Mouse (Mus musculus) left cerebral cortex, adult 9 months (tissue): ENCODE measurements at regions not wholly inside any gene's neighbourhood (a gene's known extent, or its start where the extent isn't known, plus 50 kb on each side); places are given as distances from the start of the nearest gene placed in this dataset.

ENCODE experiments used
- DNase-seq, 2 experiments: peaks; one replicate each; pipeline ENCODE4 v3.0.0; 2022; ENCODE audit warnings: low spot score in 2 of 2

GRCm38 (mm10) chr8:116837991-116838390 is 83.3 kb downstream of the Cmc2 start:
- no peak for DNase-seq

DNA sequence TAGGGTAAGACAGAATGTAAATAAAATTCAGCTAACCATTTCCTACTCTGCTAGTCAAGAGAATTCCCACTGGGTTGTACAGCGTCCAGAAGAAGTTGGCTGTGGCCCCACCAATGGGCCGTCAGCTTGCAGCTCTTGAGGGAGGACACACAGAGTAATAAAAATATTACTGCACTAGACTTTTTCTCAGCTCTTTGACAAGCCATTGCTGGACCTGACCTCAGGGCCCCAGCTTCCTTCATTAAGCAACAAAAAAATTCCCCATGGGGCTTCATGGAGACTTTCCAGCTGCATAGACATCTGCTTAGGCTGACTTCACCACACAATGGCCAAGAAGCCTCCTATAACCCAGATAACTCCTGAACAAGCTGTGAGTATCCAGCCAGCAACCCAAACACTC is 89.1 kb downstream of the Cmc2 start:
- no peak for DNase-seq

DNA sequence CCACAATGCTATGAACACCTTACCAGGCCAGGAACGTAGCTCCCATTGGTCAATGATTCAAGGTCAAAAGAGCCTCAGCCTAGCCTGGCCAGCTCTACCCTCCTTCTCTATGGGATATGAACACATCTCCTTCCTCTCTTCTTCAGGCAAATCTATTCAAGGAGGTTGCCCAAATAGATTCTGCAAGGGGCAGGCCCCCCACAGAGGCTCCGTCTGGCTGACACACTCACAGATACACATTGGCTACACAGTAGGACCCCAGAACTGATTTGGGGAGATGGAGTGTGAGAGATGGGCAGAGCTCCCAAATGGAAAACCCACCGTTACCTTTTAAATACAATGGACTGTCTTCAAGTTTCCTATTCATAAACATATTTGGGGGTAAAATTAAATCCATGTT is 91.6 kb downstream of the Cmc2 start:
- no peak for DNase-seq

DNA sequence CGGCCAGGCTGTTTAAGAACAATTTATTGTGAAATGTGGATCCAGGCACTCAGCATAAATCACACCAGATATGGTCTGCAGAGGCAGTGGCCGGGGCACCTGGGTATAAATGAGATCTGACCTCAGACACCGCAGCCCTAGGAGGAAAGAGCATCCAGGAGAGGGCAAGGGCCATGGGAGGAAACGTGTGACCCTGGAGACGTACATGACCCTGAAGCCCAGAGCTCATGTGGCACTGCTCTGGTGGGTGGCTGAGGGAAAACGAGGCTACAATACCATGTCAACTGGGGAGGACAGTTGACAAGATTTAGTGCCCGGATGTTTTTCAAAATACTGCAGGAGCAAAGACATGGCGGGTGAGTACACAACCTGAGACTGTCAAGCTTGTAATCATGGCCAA is 93.0 kb downstream of the Cmc2 start:
- DNase-seq: no peak

DNA sequence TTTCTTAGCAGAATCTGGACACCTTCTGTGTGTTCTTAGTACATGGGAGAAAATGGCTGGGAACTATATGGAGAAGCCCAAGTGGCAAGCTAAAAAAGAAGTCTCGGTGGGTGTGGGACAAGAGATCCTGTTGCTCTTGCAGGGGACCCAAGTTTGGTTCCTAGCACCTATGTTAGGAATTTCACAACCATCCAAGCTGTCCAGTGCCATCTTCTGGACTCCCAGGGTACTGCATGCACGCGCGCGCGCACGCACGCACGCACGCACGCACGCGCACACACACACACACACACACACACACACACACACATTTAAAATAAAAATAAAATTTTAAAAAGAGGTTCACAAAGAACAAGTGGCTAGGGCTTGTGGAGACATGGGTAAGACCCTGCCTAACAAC is 94.1 kb downstream of the Cmc2 start:
- DNase-seq: no peak

DNA sequence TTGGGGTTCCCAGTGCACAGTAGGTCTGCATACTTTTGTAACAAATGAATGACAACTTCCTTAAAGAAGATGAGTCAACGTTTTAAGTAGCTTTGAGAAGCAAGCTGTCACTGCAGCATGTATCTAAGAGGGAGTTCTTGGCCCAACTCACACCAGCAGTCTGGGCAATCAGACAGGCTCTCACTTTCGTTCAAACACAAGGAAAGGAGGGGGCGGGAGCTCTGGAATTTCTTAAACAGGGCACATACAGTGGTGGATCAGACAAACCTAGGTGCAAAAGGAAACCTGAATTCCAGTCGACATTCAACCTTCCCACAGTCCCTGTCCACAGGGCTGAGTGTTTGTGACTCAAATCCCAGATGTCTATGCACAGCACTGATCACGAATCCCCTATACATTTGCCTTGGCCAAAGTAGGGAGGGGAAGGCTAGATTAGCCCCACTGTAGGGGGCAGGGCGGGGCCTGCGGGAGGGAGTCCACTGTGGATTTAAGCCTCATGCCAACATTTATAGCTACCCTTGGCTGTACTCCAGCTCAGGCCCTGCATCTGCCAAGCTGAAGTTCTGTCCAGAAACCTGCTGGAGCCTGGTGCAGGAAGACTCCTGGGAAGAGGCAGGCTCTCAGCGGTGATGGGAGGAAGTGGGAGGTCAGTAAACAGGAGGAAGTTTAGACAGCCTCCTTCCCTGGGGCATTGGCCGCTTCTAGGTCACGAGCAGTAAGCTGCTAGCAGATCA is 81.5 kb upstream of the Cdyl2 start:
- DNase-seq: peak in 1 of 2 experiments; percentile 12

- DNase-seq: no peak
Measured at GRCm38 (mm10) chr8:116801313-116801712, 68.5 kb upstream of the Cdyl2 start.

DNA sequence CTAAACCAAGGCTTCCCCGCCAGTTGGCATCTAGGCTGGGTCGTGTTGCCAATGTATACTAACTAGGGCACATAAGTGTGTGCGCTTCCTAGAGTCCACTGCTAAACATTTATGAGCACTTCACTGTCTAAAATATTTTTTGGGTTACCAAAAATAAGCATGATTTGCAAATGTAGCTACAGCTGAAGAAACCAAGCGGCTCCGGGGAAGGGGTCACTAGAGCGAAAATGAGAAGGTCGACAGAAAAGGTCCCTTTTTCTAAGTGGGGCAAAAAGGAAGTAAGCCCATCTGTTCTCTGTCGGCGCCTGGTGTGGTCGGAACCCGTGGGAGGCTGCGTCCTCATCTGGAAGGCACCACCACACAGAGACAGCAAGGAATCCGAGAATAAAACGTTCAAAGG is 67.8 kb upstream of the Cdyl2 start:
- DNase-seq: no peak

DNA sequence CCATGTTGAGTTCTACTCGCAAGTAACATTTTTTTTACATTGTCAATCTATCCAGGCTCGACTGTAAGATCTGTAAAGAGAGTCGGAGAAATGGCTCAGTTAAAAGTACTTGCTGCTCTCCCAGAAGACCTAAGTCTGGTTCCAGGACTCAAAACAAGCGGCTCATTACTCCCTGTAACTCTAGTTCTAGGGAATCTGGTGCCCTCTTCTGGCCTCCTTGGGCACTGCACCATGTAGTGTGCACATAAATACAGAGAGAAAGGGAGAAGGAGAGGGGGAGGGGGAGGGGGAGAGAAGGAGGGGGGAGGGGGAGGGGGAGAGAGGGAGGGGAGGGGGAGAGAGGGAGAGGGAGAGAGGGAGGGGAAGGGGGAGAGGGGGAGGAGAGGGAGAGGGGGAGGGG is 66.2 kb upstream of the Cdyl2 start:
- DNase-seq: no peak

DNA sequence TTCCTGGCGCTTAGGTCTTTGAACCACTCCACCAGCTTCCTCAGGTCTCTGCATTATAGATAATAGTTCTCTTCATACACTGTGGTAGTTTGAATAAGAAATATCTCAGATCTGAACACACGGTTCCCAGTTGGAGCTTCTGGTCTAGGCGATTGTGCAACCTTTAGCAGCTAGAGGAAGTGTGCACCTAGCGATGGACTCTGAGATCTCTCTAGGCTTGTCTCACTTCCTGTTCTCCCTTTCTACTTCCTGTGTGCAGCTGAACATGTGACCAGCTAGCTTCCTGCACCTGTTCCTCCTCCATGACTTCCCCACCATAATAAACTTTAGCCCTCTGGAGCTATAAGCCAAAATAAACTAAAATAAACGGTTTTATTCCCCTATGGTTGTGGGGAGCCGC is 62.9 kb upstream of the Cdyl2 start:
- no peak for DNase-seq

- DNase-seq: no peak
Measured at GRCm38 (mm10) chr8:116793107-116793506, 60.3 kb upstream of the Cdyl2 start.

DNA sequence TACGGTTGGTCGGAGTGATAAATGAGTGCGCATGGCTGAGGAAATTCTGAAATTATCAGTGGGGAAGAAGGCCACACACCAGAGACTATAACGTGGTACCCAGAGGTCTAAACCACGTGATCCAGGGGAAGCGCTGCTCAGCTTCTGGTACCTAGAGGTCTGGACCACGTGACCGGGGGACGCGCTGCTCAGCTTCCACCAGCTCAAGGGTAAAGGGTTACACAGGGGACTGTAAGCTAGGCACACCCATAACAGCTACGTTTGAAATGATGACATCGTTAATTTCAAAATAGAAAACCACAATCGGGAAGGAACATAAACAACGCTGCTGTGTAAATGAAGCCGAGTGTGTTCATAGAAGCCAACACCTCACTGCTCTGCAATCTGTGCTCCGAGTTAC is 57.5 kb upstream of the Cdyl2 start:
- no peak for DNase-seq
